Mouse (Mus musculus) CH12F3 (cell line): ENCODE measurements around the gene Elovl3.
"Not testable (repeated sequence)": the region's sequence is repeated elsewhere in the genome, so short reads cannot be mapped to it uniquely, and the experiment has no call there.

Experiments
- in situ Hi-C: fragments of 300-500 bp; cut with MboI; formaldehyde crosslinking; loops from 2 replicates; pipeline ENCODE4 v1.14.3; 2020; ENCODE audit warnings: low sequenced_read_pairs

The Elovl3 gene

GRCm38 (mm10) chr19:46135297-46135696 is 3.6 kb downstream of the Elovl3 start:
- in situ Hi-C loops = loop anchor here (5.0 kb wide), 1 partner anchor 122 kb away; no protein-coding TSS in a partner anchor

- in situ Hi-C loops = loop anchor here (5.0 kb wide), 1 partner anchor 121 kb away; no protein-coding TSS in a partner anchor
Measured at GRCm38 (mm10) chr19:46135789-46136638, 4.3 kb downstream of the Elovl3 start.

- in situ Hi-C loops = loop anchor here (5.0 kb wide), 1 partner anchor 120 kb away; no protein-coding TSS in a partner anchor
Measured at GRCm38 (mm10) chr19:46136639-46137580, 5.2 kb downstream of the Elovl3 start.

GRCm38 (mm10) chr19:46140324-46140723 is 8.6 kb downstream of the Elovl3 start:
- in situ Hi-C loops = no loop called here

GRCm38 (mm10) chr19:46141091-46141490 is 9.4 kb downstream of the Elovl3 start:
- in situ Hi-C loops = no loop called here

GRCm38 (mm10) chr19:46147511-46148371 is 16.0 kb downstream of the Elovl3 start, which contains the start of gene Pitx3:
TSS of gene Pitx3 (minus strand) at chr19:46148326.
- in situ Hi-C loops = no loop called here

GRCm38 (mm10) chr19:46148372-46148760 is 16.7 kb downstream of the Elovl3 start:
- in situ Hi-C loops = no loop called here

- in situ Hi-C loops = no loop called here
Measured at GRCm38 (mm10) chr19:46149091-46149490, 17.4 kb downstream of the Elovl3 start.

- in situ Hi-C loops = no loop called here
Measured at GRCm38 (mm10) chr19:46152127-46152803, 20.6 kb downstream of the Elovl3 start, which contains the start of gene Gbf1. TSS of gene Gbf1 (plus strand) at chr19:46152509.

- in situ Hi-C loops = no loop called here
Measured at GRCm38 (mm10) chr19:46165950-46166349, 34.3 kb downstream of the Elovl3 start.

GRCm38 (mm10) chr19:46167169-46167568 is 35.5 kb downstream of the Elovl3 start:
- in situ Hi-C loops = not testable (repeated sequence)

GRCm38 (mm10) chr19:46169396-46169795 is 37.7 kb downstream of the Elovl3 start:
- in situ Hi-C loops = no loop called here

GRCm38 (mm10) chr19:46169913-46170312 is 38.2 kb downstream of the Elovl3 start:
- in situ Hi-C loops = no loop called here

- in situ Hi-C loops = no loop called here
Measured at GRCm38 (mm10) chr19:46172541-46172940, 40.8 kb downstream of the Elovl3 start.

GRCm38 (mm10) chr19:46175173-46175572 is 43.5 kb downstream of the Elovl3 start:
- in situ Hi-C loops = no loop called here

GRCm38 (mm10) chr19:46177046-46177445 is 45.3 kb downstream of the Elovl3 start:
- in situ Hi-C loops = no loop called here

- in situ Hi-C loops = no loop called here
Measured at GRCm38 (mm10) chr19:46180274-46180673, 48.6 kb downstream of the Elovl3 start.

- in situ Hi-C loops = no loop called here
Measured at GRCm38 (mm10) chr19:46182241-46182640, 50.5 kb downstream of the Elovl3 start.
